Mouse (Mus musculus): Measurements from ENCODE around the gene March10. TPM values are rescaled to one million over a fixed set of nuclear protein-coding genes. Genes with fewer than 3 reads are reported as not detected.

The March10 gene
- total RNA-seq, 2 experiments from 2014 or later = not detected

DNA sequence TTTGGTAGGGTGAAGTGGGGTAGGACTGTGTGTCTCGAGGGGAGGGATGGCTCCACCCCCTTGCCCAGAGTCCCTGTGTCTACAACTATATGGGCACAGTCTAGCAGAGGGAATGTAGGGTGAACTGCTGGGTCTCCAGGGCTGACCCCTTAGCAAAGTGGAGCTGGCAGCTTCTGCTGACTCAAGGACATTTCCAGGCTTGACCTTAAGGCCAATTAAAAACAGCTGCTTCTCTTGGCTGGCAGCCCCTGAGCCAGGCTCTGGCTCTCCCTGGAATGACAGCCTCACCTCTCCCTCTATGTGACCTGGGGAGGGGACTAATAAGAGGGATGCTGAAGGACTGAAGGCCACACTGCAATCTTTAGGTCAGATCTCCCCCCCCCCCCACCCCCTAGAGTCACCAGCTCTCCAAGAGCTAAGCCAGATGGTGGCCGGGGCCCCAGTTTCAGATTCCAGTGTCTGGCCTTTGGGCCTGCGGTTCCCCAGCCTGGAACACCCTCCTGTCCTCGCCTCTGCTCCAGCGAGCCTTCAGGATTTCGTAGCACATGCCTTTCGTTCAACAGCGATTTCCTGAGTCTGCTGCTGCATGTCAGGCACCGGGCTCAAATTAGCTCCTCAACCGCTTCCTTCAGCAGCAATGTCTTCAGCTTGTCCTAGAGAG lies 143.4 kb downstream of the March10 start:
- peak; percentile 26 for DNase-seq

GRCm38 (mm10) chr11:105312311-105312942 lies 144.1 kb downstream of the March10 start:
- no peak for DNase-seq

DNA sequence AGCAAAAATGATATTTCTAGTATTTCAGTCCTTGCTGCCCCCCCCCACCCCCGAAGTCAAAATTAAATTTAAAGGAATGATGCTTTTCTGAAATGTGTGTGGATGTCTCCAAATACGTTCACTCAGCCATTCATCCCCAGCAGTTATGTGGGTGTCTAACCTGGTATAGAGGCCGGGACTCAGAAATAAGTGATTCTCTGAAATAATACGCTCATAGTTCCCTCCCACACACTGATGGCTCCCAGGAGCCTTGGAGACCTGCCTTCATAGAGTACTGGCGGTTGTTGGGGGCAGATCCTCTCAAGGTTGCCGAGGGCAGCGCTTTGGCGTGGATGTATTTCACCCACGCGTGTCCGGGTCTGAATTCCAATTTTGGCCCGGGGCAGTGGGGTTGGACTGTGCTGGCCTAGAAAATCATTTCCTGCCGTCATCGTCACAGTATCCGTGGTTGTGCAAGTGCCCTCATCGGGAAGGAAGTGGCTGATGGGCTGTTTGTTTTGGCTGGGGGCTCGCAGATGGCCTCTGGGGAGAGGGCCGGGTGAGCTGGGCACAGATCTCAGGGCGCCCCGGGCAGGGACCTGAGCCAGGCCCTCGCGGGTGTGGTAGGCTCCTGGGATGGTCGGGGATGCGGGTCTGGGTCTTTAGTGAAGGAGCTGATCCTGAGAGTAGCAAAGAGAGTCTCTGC lies 145.1 kb downstream of the March10 start:
- DNase-seq = peak; percentile 57

Other genes starting within 250 kb of the March10 start
- gene Mrc2, start 164.1 kb downstream of the March10 start, total RNA-seq (2021) = 10 to 100 TPM; 27.6 to 28.0 TPM
- 10 to 100 TPM; 15.2 to 28.3 TPM for gene Tanc2, start 133.3 kb upstream of the March10 start, total RNA-seq (2021)

All from adrenal gland, postnatal 10 days (tissue).